Mouse (Mus musculus): ENCODE measurements around the gene Nfib. TPM values are rescaled to one million over a fixed set of nuclear protein-coding genes. Genes with fewer than 3 reads are reported as not detected.

The Nfib gene
- polyA plus RNA-seq, 1 experiment = 7.7 TPM

DNA sequence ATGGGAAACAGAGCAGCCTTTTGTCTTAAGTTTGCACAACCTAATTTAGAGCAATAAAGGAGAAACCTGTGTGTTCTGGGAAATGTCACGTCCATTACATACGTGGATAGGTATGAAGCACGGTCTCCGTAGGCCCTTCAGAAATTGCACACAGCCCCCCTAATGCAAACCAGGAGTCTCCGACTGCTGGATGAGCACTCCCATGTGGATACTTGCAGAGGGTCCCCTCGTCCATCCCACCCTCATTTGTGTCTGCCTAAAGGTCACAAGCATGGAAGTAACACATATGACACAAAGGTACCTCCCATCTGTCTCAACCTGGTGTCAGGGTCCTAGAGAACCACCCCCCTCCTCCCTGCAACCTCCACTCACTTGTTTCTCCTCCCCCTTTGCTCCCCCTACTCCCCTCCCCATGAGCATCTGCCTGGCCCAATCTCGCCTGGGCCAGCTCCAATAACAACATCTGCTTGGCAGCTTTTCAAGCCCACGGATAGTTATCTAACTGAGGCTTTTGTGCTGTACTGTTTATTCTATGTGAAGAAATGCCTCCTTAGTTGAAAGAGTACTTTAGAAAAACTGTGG, 241.4 kb downstream of the Nfib start:
- Histone ChIP-seq H3K79me2 (ENCODE audit: control insufficient read depth, insufficient read depth) (peaks cover 79% of the 10 kb centered on the region), H3K36me3 (ENCODE audit: control insufficient read depth, insufficient read depth) (no peaks in the 10 kb centered on the region), H3K4me3 (no peak overlapping the region), H3K27me3 (ENCODE audit: control insufficient read depth, insufficient read depth, insufficient read length) (no peaks in the 10 kb centered on the region), H3ac (ENCODE audit: control insufficient read depth, insufficient read length) (no peak overlapping the region), H3K4me2 (ENCODE audit: low read depth) (peak overlapping the region; percentile 2)
- no peak for TF ChIP-seq REST (IDR thresholded peaks at IDR 0.05; ENCODE audit: insufficient read depth, insufficient read length)
- no peak for TF ChIP-seq USF1 (IDR thresholded peaks at IDR 0.05; ENCODE audit: low read depth)
- no peak for TF ChIP-seq E2F4 (IDR thresholded peaks at IDR 0.05; ENCODE audit: insufficient read depth)
- no peak for TF ChIP-seq TCF3 (IDR thresholded peaks at IDR 0.05; ENCODE audit: insufficient read length, low read depth)
- no peak for TF ChIP-seq MAX (IDR thresholded peaks at IDR 0.05; ENCODE audit: low read depth)
- TF ChIP-seq MYOG (IDR thresholded peaks at IDR 0.05; ENCODE audit: control insufficient read depth in 1 of 3, insufficient read depth in 1 of 3, insufficient read length in 2 of 3, low read depth in 2 of 3) = no peak
- TF ChIP-seq TCF12 (IDR thresholded peaks at IDR 0.05; ENCODE audit: insufficient read depth, poor library complexity, severe bottlenecking) = no peak
- no peak for TF ChIP-seq MYOD1 (IDR thresholded peaks at IDR 0.05; ENCODE audit: control insufficient read depth in 1 of 3, insufficient read length in 2 of 3, low read depth in 2 of 3)
- TF ChIP-seq POLR2A (IDR thresholded peaks at IDR 0.05; ENCODE audit: insufficient read length, low read depth) = no peak
- no peak for TF ChIP-seq POLR2AphosphoS2 (IDR thresholded peaks at IDR 0.05; ENCODE audit: insufficient read length, low read depth)
- no peak for TF ChIP-seq SRF (IDR thresholded peaks at IDR 0.05; ENCODE audit: control insufficient read depth, insufficient read length, low read depth)

GRCm38 (mm10) chr4:82463189-82463715, 242.3 kb downstream of the Nfib start:
- H3K27me3 ChIP-seq (ENCODE audit: control insufficient read depth, insufficient read depth, insufficient read length) = no peaks in the 10 kb centered on the region
- TF ChIP-seq MAX (IDR thresholded peaks at IDR 0.05; ENCODE audit: low read depth) (no peak), MYOD1 (IDR thresholded peaks at IDR 0.05; ENCODE audit: control insufficient read depth in 1 of 3, insufficient read length in 2 of 3, low read depth in 2 of 3) (no peak), POLR2AphosphoS2 (IDR thresholded peaks at IDR 0.05; ENCODE audit: insufficient read length, low read depth) (no peak), REST (IDR thresholded peaks at IDR 0.05; ENCODE audit: insufficient read depth, insufficient read length) (no peak), E2F4 (IDR thresholded peaks at IDR 0.05; ENCODE audit: insufficient read depth) (no peak), POLR2A (IDR thresholded peaks at IDR 0.05; ENCODE audit: insufficient read length, low read depth) (no peak), SRF (IDR thresholded peaks at IDR 0.05; ENCODE audit: control insufficient read depth, insufficient read length, low read depth) (no peak), USF1 (IDR thresholded peaks at IDR 0.05; ENCODE audit: low read depth) (no peak)
- peaks cover 84% of the 10 kb centered on the region for H3K79me2 ChIP-seq (ENCODE audit: control insufficient read depth, insufficient read depth)
- no peak overlapping the region for H3ac ChIP-seq (ENCODE audit: control insufficient read depth, insufficient read length)
- H3K36me3 ChIP-seq (ENCODE audit: control insufficient read depth, insufficient read depth) = no peaks in the 10 kb centered on the region
- H3K4me3 ChIP-seq = no peak overlapping the region
- no peak overlapping the region for H3K4me2 ChIP-seq (ENCODE audit: low read depth)

GRCm38 (mm10) chr4:82461676-82462075, 243.9 kb downstream of the Nfib start:
- no peaks in the 10 kb centered on the region for H3K27me3 ChIP-seq (ENCODE audit: control insufficient read depth, insufficient read depth, insufficient read length)

GRCm38 (mm10) chr4:82458895-82459294, 246.7 kb downstream of the Nfib start:
- Histone ChIP-seq H3K79me2 (ENCODE audit: control insufficient read depth, insufficient read depth) (peaks cover 71% of the 10 kb centered on the region), H3K4me2 (ENCODE audit: low read depth) (no peak overlapping the region), H3K4me3 (no peak overlapping the region), H3K36me3 (ENCODE audit: control insufficient read depth, insufficient read depth) (no peaks in the 10 kb centered on the region), H3K27me3 (ENCODE audit: control insufficient read depth, insufficient read depth, insufficient read length) (no peaks in the 10 kb centered on the region), H3ac (ENCODE audit: control insufficient read depth, insufficient read length) (no peak overlapping the region)
- TF ChIP-seq TCF3 (IDR thresholded peaks at IDR 0.05; ENCODE audit: insufficient read length, low read depth) (no peak), E2F4 (IDR thresholded peaks at IDR 0.05; ENCODE audit: insufficient read depth) (no peak), REST (IDR thresholded peaks at IDR 0.05; ENCODE audit: insufficient read depth, insufficient read length) (no peak), POLR2AphosphoS2 (IDR thresholded peaks at IDR 0.05; ENCODE audit: insufficient read length, low read depth) (no peak), USF1 (IDR thresholded peaks at IDR 0.05; ENCODE audit: low read depth) (no peak), TCF12 (IDR thresholded peaks at IDR 0.05; ENCODE audit: insufficient read depth, poor library complexity, severe bottlenecking) (no peak), CEBPB (IDR thresholded peaks at IDR 0.05; ENCODE audit: insufficient read depth, poor library complexity, severe bottlenecking) (no peak), POLR2A (IDR thresholded peaks at IDR 0.05; ENCODE audit: insufficient read length, low read depth) (no peak)

More at GRCm38 (mm10) chr4:82461676-82462075, 243.9 kb downstream of the Nfib start:
- TF ChIP-seq POLR2A (IDR thresholded peaks at IDR 0.05; ENCODE audit: insufficient read length, low read depth) (no peak), SRF (IDR thresholded peaks at IDR 0.05; ENCODE audit: control insufficient read depth, insufficient read length, low read depth) (no peak), MYOG (IDR thresholded peaks at IDR 0.05; ENCODE audit: control insufficient read depth in 1 of 3, insufficient read depth in 1 of 3, insufficient read length in 2 of 3, low read depth in 2 of 3) (no peak), TCF12 (IDR thresholded peaks at IDR 0.05; ENCODE audit: insufficient read depth, poor library complexity, severe bottlenecking) (no peak), TCF3 (IDR thresholded peaks at IDR 0.05; ENCODE audit: insufficient read length, low read depth) (no peak), REST (IDR thresholded peaks at IDR 0.05; ENCODE audit: insufficient read depth, insufficient read length) (no peak), CEBPB (IDR thresholded peaks at IDR 0.05; ENCODE audit: insufficient read depth, poor library complexity, severe bottlenecking) (no peak)
- Histone ChIP-seq H3ac (ENCODE audit: control insufficient read depth, insufficient read length) (no peak overlapping the region), H3K79me2 (ENCODE audit: control insufficient read depth, insufficient read depth) (peaks cover 78% of the 10 kb centered on the region), H3K4me3 (no peak overlapping the region), H3K4me2 (ENCODE audit: low read depth) (no peak overlapping the region), H3K36me3 (ENCODE audit: control insufficient read depth, insufficient read depth) (no peaks in the 10 kb centered on the region)

- H3K36me3 ChIP-seq (ENCODE audit: control insufficient read depth, insufficient read depth) = no peaks in the 10 kb centered on the region
- H3K79me2 ChIP-seq (ENCODE audit: control insufficient read depth, insufficient read depth) = peaks cover 58% of the 10 kb centered on the region
- no peaks in the 10 kb centered on the region for H3K27me3 ChIP-seq (ENCODE audit: control insufficient read depth, insufficient read depth, insufficient read length)
- no peak for TF ChIP-seq SRF (IDR thresholded peaks at IDR 0.05; ENCODE audit: control insufficient read depth, insufficient read length, low read depth)
- no peak for TF ChIP-seq MYOD1 (IDR thresholded peaks at IDR 0.05; ENCODE audit: control insufficient read depth in 1 of 3, insufficient read length in 2 of 3, low read depth in 2 of 3)
- no peak for TF ChIP-seq REST (IDR thresholded peaks at IDR 0.05; ENCODE audit: insufficient read depth, insufficient read length)
- no peak for TF ChIP-seq E2F4 (IDR thresholded peaks at IDR 0.05; ENCODE audit: insufficient read depth)
- no peak for TF ChIP-seq USF1 (IDR thresholded peaks at IDR 0.05; ENCODE audit: low read depth)
- TF ChIP-seq MYOG (IDR thresholded peaks at IDR 0.05; ENCODE audit: control insufficient read depth in 1 of 3, insufficient read depth in 1 of 3, insufficient read length in 2 of 3, low read depth in 2 of 3) = no peak
- no peak for TF ChIP-seq CEBPB (IDR thresholded peaks at IDR 0.05; ENCODE audit: insufficient read depth, poor library complexity, severe bottlenecking)
- no peak for TF ChIP-seq MAX (IDR thresholded peaks at IDR 0.05; ENCODE audit: low read depth)
- no peak for TF ChIP-seq TCF3 (IDR thresholded peaks at IDR 0.05; ENCODE audit: insufficient read length, low read depth)
- no peak for TF ChIP-seq TCF12 (IDR thresholded peaks at IDR 0.05; ENCODE audit: insufficient read depth, poor library complexity, severe bottlenecking)
- no peak for TF ChIP-seq POLR2AphosphoS2 (IDR thresholded peaks at IDR 0.05; ENCODE audit: insufficient read length, low read depth)
- no peak for TF ChIP-seq POLR2A (IDR thresholded peaks at IDR 0.05; ENCODE audit: insufficient read length, low read depth)
- H3K4me2 ChIP-seq (ENCODE audit: low read depth) = no peak overlapping the region
- no peak overlapping the region for H3K4me3 ChIP-seq
- H3ac ChIP-seq (ENCODE audit: control insufficient read depth, insufficient read length) = no peak overlapping the region
Measured at GRCm38 (mm10) chr4:82456908-82457307, 248.6 kb downstream of the Nfib start.

Measured in myocyte (in vitro differentiated cells).